Comparison of ENCODE assay signal across 13 mouse cellular contexts in the genomic region with DNA sequence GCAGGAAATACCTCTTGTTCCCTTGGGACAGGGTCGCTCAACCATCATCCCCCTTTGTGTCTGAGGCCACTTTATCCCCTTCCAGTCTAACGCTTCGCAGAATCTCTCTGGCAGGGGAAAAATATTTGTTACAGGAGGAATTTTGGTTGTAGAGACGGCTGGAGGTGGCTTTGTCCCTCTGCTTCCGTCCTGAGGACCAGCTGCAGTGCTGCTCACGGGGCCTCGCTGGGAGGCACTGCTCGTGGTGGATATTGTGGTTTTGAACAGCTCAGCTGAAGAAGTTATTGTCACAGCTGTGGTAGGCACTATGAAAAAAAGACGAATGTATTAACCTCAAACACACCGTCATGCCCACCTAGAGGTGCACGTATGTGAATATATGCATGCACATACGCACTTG.
DNase-seq lines count a peak whose midpoint lies in the region; ATAC-seq lines count a peak whose summit lies in the region.
"Had no signal": no experiment of that assay in that cellular context is flagged by ENCODE, and none has a peak within 500 bp of the region (broad histone marks: within the 10 kb centered on the region; RNA-seq: fewer than 3 reads in every experiment).

No protein-coding gene starts in this region.

- 39% methylated on average over 12 of the region's 12 CpGs for WGBS in hindbrain, embryonic 12.5 days
- 42% methylated on average over 12 of the region's 12 CpGs for WGBS in hindbrain, embryonic 16.5 days
- WGBS in embryonic facial prominence, embryonic 14.5 days = 52% methylated on average over 12 of the region's 12 CpGs

- peaks cover 20% of the 10 kb centered on the region for H3K36me3 ChIP-seq in hindbrain, embryonic 12.5 days
- peaks cover 4% of the 10 kb centered on the region; the same call in 1 of the 2 replicates for H3K36me3 ChIP-seq in hindbrain, embryonic 16.5 days (ENCODE audit: control insufficient read depth, insufficient read depth, low read length)
- peaks cover 51% of the 10 kb centered on the region for H3K36me3 ChIP-seq in embryonic facial prominence, embryonic 14.5 days (ENCODE audit: control insufficient read depth, insufficient read depth, low read length)
- H3K36me3 ChIP-seq in splenic B cell, adult 2 months (ENCODE audit: control insufficient read depth, insufficient read depth, low read length, poor library complexity, severe bottlenecking) = no peaks in the 10 kb centered on the region

- H3K4me3 ChIP-seq in hindbrain, embryonic 12.5 days = no peak overlapping the region
- H3K4me3 ChIP-seq in hindbrain, embryonic 16.5 days (ENCODE audit: low read length) = no peak overlapping the region
- no peak overlapping the region for H3K4me3 ChIP-seq in embryonic facial prominence, embryonic 14.5 days (ENCODE audit: low read depth, low read length)
- H3K4me3 ChIP-seq: heart, embryonic 10.5 days; stomach, embryonic 15.5 days had no signal

- DNase-seq in CD4-positive, CD25-positive, alpha-beta regulatory T cell, adult 2 months (ENCODE audit: low read depth, low spot score) = peak; percentile 41
- DNase-seq in embryonic facial prominence, embryonic 14.5 days (ENCODE audit: low spot score) = no peak
- DNase-seq in splenic B cell, adult 2 months (ENCODE audit: low read depth, low spot score) = peak; percentile 49
- no peak for DNase-seq in cerebellum, adult 9-11 months
- DNase-seq in frontal cortex, postnatal 36 days (ENCODE audit: low spot score in 2 of 2) = no peak
- no peak for DNase-seq in ovary, postnatal 10 days (ENCODE audit: low spot score)
- DNase-seq: adrenal gland, postnatal 25 days; cerebellum, adult 9-10 months had no signal

- no peak overlapping the region for H3K27ac ChIP-seq in hindbrain, embryonic 12.5 days
- no peak overlapping the region for H3K27ac ChIP-seq in hindbrain, embryonic 16.5 days (ENCODE audit: low read depth, low read length)
- 0 out of 2 replicates have a peak overlapping the region, but pooled peaks have one; percentile 24 for H3K27ac ChIP-seq in embryonic facial prominence, embryonic 14.5 days (replicated peaks; ENCODE audit: low read depth, low read length)
- H3K27ac ChIP-seq: heart, embryonic 10.5 days; stomach, embryonic 15.5 days had no signal

- no peak overlapping the region for H3K9ac ChIP-seq in hindbrain, embryonic 12.5 days
- H3K9ac ChIP-seq in hindbrain, embryonic 16.5 days (ENCODE audit: low read depth, low read length) = no peak overlapping the region
- no peak overlapping the region for H3K9ac ChIP-seq in embryonic facial prominence, embryonic 14.5 days (ENCODE audit: low read depth, low read length)
- H3K9ac ChIP-seq: stomach, embryonic 15.5 days had no signal

- H3K9me3 ChIP-seq in hindbrain, embryonic 12.5 days (replicated peaks) = no peaks in the 10 kb centered on the region
- no peaks in the 10 kb centered on the region for H3K9me3 ChIP-seq in hindbrain, embryonic 16.5 days (ENCODE audit: control insufficient read depth, low read length)
- no peaks in the 10 kb centered on the region for H3K9me3 ChIP-seq in embryonic facial prominence, embryonic 14.5 days (ENCODE audit: control insufficient read depth, low read length)
- H3K9me3 ChIP-seq: heart, embryonic 10.5 days; stomach, embryonic 15.5 days had no signal

- no peak overlapping the region for H3K4me2 ChIP-seq in hindbrain, embryonic 12.5 days (replicated peaks)
- no peak overlapping the region for H3K4me2 ChIP-seq in hindbrain, embryonic 16.5 days (ENCODE audit: low read length)
- no peak overlapping the region for H3K4me2 ChIP-seq in embryonic facial prominence, embryonic 14.5 days (ENCODE audit: low read depth, low read length)
- H3K4me2 ChIP-seq: liver, embryonic 11.5 days; stomach, embryonic 15.5 days had no signal

- 0 out of 2 replicates have a peak, but pooled peaks have one; percentile 24 for ATAC-seq in hindbrain, embryonic 12.5 days (ENCODE audit: low FRiP score)
- ATAC-seq in hindbrain, embryonic 16.5 days = no peak
- no peak for ATAC-seq in embryonic facial prominence, embryonic 14.5 days (ENCODE audit: low read depth)

- no peaks in the 10 kb centered on the region for H3K27me3 ChIP-seq in hindbrain, embryonic 12.5 days
- no peaks in the 10 kb centered on the region for H3K27me3 ChIP-seq in hindbrain, embryonic 16.5 days (replicated peaks; ENCODE audit: control insufficient read depth, insufficient read depth, low read length)
- no peaks in the 10 kb centered on the region for H3K27me3 ChIP-seq in embryonic facial prominence, embryonic 14.5 days (replicated peaks; ENCODE audit: control insufficient read depth, insufficient read depth, low read length)
- no peaks in the 10 kb centered on the region for H3K27me3 ChIP-seq in splenic B cell, adult 2 months (ENCODE audit: control insufficient read depth, insufficient read depth, low read length, poor library complexity, severe bottlenecking)
- H3K27me3 ChIP-seq: stomach, embryonic 15.5 days had no signal

- H3K4me1 ChIP-seq in hindbrain, embryonic 12.5 days = peaks cover 22% of the 10 kb centered on the region
- peaks cover 16% of the 10 kb centered on the region for H3K4me1 ChIP-seq in hindbrain, embryonic 16.5 days (ENCODE audit: control insufficient read depth, insufficient read depth, low read depth, low read length)
- peaks cover 23% of the 10 kb centered on the region for H3K4me1 ChIP-seq in embryonic facial prominence, embryonic 14.5 days (ENCODE audit: control insufficient read depth, insufficient read depth, low read length)
- H3K4me1 ChIP-seq: stomach, embryonic 15.5 days had no signal

Comparison
In these comparisons a context has a peak if more than half of its experiments do, and no peak if none do; other contexts are left out.
1. DNase-seq: peak in CD4-positive, CD25-positive, alpha-beta regulatory T cell, adult 2 months (single experiment) and splenic B cell, adult 2 months (single experiment); none in embryonic facial prominence, embryonic 14.5 days (single experiment), cerebellum, adult 9-11 months (single experiment), frontal cortex, postnatal 36 days (0 of 2) and ovary, postnatal 10 days (single experiment).